Mouse (Mus musculus): ENCODE measurements around the gene Zbtb16. TPM values are rescaled to one million over a fixed set of nuclear protein-coding genes. Genes with fewer than 3 reads are reported as not detected.

Gene Zbtb16
- total RNA-seq, 2 experiments from 2014 or later, result 103 TPM

DNA sequence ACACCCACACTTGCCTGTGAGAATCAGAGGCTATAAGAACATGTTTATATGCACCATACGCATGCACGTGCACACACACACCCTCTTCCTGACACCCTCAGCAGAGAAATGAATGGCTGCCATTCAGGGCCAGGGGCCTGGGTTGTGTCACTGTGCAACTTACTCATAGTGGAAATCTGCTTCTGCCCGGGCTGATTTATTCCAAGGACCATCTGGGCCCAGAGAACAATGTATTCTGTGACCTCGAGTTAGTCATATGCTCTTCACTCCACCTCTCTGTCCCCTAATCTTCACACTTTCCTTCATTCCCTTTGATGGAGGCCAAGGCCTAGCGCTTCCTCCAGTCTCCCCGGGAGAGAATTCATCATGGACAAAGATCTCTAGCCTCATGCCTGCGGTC is 150.3 kb downstream of the Zbtb16 start:
- DNase-seq (ENCODE audit: extremely low spot score in 1 of 2, low spot score in 1 of 2), result no peak

- DNase-seq (ENCODE audit: extremely low spot score in 1 of 2, low spot score in 1 of 2), result no peak
Observed at GRCm38 (mm10) chr9:48684144-48684543, 151.9 kb downstream of the Zbtb16 start.

- DNase-seq (ENCODE audit: extremely low spot score in 1 of 2, low spot score in 1 of 2), result no peak
Observed at GRCm38 (mm10) chr9:48681193-48681592, 154.8 kb downstream of the Zbtb16 start.

- DNase-seq (ENCODE audit: extremely low spot score in 1 of 2, low spot score in 1 of 2), result no peak
Observed at GRCm38 (mm10) chr9:48678426-48679358, 157.3 kb downstream of the Zbtb16 start.

DNA sequence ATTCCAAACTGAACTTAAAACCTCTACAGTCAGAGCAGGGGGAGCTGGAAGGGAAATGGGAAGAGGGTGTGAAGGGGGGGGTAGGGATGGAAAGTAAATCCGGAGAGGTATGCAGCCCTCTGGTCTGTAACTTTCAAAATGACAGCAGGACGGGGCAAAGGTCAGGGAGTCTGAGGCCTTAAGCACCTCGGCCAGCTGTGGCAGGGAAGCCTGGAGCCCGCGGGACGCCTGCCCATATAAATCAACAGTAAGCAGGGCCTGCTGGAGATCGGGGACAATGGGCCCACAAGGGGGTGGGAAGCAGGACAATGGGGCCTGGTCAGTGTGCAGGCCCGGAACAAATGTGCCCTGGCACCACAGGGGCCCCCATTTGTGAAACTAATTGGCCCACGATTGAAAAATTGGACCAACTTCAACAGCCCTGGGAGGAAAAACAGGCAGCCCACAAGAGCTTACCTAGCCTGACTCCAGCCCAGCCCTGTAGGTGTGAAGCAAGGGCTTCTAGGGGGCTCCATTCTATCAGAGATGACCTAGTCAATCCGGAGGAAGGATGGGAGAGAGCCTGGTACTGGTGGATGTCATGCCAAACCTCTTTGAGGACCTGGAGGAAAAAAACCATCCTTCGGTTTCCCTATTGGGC is 160.8 kb downstream of the Zbtb16 start:
- DNase-seq (ENCODE audit: extremely low spot score in 1 of 2, low spot score in 1 of 2), result no peak

DNA sequence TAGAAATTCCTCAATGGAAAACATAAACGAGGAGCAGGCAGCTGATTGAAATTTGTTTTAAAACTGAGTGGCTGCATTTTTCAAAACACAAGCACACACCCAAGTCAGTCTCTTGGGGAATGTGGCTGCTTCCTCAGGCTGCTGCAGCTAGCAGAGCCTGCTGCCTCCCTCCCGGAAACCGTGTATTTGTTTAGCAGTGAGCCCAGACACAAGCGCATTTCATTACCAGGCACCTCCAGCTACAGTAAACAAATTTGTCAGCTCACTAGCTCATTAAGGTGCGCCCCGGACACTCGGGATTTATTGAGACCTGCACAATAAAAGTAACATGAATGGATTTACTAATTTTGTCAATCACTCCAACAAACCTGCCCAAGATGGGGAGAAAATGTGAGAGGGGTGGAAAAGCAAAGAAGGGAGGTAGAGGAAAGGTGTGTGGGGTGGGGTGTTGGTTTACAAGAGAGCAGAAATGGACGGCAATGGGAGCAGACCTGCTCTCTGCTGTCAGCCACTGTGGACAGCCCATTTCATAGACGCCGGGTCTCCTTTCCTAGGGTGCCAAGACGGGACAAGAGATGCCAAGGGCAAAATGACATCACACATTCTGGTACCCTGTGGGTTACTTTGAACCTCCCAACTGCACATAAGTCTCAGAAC is 161.5 kb downstream of the Zbtb16 start:
- DNase-seq (ENCODE audit: extremely low spot score in 1 of 2, low spot score in 1 of 2), result no peak

- no peak for DNase-seq (ENCODE audit: extremely low spot score in 1 of 2, low spot score in 1 of 2)
Observed at GRCm38 (mm10) chr9:48673804-48674203, 162.2 kb downstream of the Zbtb16 start.

- no peak for DNase-seq (ENCODE audit: extremely low spot score in 1 of 2, low spot score in 1 of 2)
Observed at GRCm38 (mm10) chr9:48673213-48673612, 162.8 kb downstream of the Zbtb16 start.

DNA sequence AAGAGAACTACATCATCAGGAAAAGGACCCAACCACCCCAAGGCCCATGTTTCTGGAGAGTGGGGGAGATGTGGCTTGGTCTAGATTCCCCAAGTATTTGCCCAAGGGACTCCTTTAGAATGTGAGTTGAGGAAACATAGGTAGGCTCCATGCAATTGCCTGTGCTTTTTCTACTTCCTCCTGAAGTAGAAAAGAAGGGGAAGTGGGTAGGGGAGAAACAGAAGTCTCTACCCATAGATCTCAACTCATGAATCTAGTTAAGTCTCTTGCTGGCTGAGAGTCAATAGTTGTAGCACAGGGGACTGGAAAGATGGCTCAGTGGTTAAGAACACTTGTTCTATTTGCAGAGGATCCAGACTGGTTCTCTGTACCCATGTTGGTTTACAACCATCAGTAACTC is 164.2 kb downstream of the Zbtb16 start:
- no peak for DNase-seq (ENCODE audit: extremely low spot score in 1 of 2, low spot score in 1 of 2)

DNA sequence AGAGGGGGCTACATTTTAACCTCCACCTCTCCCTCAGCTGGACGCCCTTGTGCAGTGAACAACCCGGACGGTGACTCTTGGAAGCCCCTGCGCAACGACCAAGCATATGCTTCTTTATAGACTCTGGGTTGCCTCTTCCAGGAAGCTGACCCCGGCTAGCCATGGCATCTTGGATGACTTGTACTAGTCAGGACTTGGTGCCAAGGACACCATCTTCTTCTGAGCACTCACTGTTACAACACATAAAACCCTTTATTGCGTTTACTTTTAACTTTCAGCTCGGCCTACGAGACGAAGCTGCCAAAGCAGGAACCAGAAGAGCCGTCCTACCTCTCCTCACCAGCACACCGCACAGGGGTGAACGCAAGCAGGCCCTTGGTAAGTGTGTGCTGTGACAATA is 165.9 kb downstream of the Zbtb16 start:
- no peak for DNase-seq (ENCODE audit: extremely low spot score in 1 of 2, low spot score in 1 of 2)

GRCm38 (mm10) chr9:48669672-48670071 is 166.3 kb downstream of the Zbtb16 start:
- DNase-seq (ENCODE audit: extremely low spot score in 1 of 2, low spot score in 1 of 2), result no peak

DNA sequence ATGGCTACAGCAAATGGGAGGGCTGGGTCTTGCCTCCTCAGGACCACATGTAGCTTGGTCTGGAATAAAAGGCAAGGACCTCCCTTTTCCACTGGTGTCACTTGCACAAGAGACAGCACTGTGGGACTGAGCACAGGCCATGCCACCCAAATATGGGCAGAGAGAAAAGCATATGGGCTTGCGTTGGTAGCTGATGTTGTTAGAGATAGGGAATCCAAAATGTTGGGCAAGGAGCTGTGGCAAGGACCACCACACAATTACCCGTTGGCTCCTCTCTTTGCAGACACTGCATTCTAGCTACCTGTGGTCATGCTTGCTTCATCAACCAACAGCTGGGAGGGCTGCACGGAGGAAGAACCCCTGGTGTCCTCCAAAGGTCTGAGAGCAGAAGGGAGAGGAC is 169.3 kb downstream of the Zbtb16 start:
- no peak for DNase-seq (ENCODE audit: extremely low spot score in 1 of 2, low spot score in 1 of 2)

DNA sequence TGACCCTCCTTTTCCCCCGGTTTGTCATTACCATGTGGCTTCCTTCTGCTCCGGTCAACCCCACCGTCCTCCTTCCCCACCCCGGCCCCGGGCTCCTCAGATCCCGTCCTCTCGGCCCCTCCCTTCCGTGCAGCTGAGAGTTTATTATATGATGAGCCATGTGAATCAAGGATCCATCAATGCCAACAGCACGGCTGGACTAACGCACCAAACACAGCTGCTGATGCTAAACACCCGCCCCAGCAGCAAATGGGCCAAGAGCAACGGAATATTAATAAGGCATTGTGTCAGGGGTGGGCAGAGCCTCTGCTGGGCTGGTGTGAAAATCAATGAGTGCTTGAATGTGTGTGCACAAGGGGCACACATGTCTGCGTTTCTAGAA is 173.0 kb downstream of the Zbtb16 start:
- DNase-seq (ENCODE audit: extremely low spot score in 1 of 2, low spot score in 1 of 2), result no peak

DNA sequence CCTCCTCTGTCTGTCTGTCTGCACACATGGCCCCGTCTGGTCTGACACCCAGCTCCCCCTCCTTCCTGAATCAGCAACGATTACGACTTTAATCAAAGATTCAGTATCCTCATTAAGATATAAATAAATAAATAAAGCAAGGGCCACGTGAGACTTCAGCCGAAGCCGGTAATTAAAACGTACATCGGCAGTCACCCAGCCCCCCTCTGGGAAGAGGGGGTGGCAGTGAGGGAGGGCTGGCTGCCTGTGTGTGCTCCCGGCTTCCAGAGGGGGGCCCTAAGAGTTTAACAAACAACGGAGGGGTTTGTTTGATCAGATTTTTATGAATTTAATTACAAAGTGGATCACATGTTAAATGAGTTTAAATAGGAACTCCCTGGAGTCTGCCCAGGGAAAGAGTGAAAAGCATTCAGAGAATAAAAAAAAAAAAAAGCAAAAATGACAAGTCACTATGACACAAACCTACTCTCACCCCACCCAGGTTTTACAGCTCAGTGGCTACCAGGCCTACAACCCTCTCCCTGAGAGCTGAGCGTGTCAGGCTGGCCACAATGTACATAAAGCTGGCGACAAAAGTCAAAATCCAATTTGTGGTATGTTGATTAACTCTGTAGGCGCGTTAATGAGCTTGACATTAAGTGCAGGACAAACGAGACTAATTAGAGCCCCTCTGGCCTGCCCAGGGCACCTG is 173.5 kb downstream of the Zbtb16 start:
- DNase-seq (ENCODE audit: extremely low spot score in 1 of 2, low spot score in 1 of 2), result no peak

DNA sequence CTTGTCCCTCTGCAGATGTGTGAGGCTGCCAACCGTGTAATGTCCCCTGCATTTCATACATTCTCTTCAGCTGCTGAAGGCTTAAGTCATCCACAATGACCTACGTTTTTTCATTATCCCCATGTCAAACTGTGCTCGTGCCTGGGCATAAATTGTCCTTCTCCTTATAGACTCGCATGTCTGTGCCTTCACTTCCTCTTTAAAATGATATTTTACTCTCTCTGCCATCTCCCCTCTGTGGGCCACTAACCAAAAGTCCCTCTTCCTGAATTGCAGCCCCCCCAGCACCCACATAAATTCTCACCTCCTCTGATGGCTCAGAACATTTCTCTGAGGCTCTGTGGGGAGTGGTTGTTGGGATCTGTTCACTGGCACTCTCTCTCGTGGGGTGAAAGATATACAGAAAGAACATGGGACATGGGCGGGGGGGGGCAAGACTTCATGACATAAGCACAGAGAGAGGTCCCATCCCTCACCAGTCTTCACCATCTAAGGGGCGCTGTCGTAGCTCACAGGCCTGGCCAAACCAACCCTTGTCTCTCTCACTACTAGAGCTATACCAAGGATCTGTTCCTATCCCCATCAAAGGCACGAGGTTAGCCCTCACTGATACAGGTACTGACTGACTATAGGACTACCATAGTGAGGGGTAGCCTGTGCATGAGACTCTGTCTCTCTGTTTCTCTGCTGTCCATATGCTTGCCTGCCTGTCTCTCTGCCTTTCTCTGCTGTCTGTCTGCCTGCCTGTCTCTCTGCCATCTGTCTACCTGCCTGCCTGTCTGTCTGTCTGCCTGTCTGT is 174.6 kb downstream of the Zbtb16 start:
- no peak for DNase-seq (ENCODE audit: extremely low spot score in 1 of 2, low spot score in 1 of 2)

GRCm38 (mm10) chr9:48655525-48656169 is 180.4 kb downstream of the Zbtb16 start:
- no peak for DNase-seq (ENCODE audit: extremely low spot score in 1 of 2, low spot score in 1 of 2)

DNA sequence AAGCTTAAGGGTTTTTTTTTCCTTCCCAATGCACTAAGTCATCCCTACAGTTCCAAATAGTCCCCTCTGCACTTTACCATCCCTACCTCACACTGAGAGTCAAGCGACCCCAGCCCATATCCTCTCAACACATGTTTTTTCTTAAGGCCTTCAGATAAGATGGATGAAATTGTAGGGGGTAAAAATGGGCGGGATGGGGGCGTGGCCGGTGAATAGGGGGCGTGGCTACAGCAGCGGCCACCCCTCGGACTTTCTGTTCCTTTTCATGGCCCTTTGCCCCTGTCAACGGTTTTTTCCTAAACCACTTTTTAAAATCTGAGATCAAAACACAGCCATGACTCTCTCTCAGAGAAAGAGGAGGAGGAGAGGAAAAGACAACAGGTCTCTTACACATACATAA is 181.3 kb downstream of the Zbtb16 start:
- DNase-seq (ENCODE audit: extremely low spot score in 1 of 2, low spot score in 1 of 2), result no peak

- DNase-seq (ENCODE audit: extremely low spot score in 1 of 2, low spot score in 1 of 2), result no peak
Observed at GRCm38 (mm10) chr9:48653399-48654070, 182.5 kb downstream of the Zbtb16 start.

DNA sequence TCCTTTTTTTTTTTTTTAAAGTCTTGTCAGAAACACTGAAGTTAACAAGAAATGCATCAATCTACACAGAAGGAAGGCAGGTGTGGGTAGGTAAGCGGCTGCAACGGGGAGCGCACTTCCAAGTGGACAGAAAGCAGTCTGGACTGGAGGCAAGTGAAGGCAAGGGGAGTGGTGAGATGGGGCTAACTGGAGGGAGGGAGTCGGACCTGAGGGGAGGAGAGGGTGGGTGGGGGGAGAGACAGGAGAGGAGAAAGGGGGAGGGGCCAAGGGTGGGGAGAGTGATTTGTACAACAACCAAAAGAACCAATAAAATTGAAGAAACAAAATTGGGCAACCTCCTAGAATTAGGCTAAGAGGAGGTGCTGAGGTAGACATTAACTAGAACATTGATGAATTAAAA is 184.0 kb downstream of the Zbtb16 start:
- DNase-seq (ENCODE audit: extremely low spot score in 1 of 2, low spot score in 1 of 2), result no peak
